Mouse (Mus musculus) E14TG2a.4 (cell line): ENCODE results near the gene Phactr2.

Experiments
- CTCF ChIP-seq: conservative IDR thresholded peaks from 2 replicates; pipeline ENCODE4 v1.5.1; 2014; ENCODE audit warnings: low read length
- NANOG ChIP-seq: IDR thresholded peaks from 2 replicates; pipeline ENCODE4 v1.6.1; 2014; ENCODE audit warnings: borderline replicate concordance, low read length, mixed read lengths
- POU5F1 ChIP-seq: IDR thresholded peaks from 2 replicates; pipeline ENCODE4 v1.6.1; 2014; ENCODE audit warnings: low read length, borderline replicate concordance

- no peak for TF ChIP-seq CTCF
- no peak for TF ChIP-seq POU5F1
- TF ChIP-seq NANOG = no peak
These were observed 169.5 kb downstream of the Phactr2 start for GRCm38 (mm10) chr10:13304641-13305241.
